Mouse (Mus musculus): ENCODE measurements around the gene Gdf7.

The Gdf7 gene

DNA sequence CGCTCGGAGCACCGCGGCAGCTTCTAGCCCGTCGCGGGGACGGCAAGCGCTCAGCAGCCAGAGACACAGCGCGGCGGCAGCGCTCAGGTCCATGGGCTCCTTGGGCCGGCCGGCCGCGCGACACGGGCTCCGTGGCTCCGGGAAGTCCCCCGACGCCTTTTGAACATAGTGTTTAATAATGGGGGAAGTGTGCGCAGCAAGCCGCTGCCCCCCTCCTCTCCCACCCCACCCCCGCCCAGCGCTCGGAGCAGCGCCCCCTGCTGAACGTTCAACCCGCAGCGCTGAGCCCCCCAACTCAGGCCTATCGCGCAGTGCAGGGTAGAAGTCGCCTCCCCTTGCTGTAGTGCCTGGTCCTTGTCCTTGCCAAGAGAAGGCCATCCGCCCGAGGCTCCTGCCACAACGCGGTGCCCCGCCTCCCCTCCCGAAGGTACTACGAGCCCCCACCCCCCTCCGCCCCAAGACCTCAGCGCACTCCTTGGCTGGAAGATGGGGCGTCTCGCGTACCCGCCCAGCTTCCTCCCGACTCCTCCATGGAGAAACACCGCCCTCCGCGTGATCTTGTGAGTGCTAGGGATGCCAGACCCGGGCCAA is at the start of gene Gdf7:
Gdf7 (minus strand) TSS at position 114 of the 591 bp plus-strand sequence.
- no peak for DNase-seq (ENCODE audit: extremely low read depth, low read depth)

DNA sequence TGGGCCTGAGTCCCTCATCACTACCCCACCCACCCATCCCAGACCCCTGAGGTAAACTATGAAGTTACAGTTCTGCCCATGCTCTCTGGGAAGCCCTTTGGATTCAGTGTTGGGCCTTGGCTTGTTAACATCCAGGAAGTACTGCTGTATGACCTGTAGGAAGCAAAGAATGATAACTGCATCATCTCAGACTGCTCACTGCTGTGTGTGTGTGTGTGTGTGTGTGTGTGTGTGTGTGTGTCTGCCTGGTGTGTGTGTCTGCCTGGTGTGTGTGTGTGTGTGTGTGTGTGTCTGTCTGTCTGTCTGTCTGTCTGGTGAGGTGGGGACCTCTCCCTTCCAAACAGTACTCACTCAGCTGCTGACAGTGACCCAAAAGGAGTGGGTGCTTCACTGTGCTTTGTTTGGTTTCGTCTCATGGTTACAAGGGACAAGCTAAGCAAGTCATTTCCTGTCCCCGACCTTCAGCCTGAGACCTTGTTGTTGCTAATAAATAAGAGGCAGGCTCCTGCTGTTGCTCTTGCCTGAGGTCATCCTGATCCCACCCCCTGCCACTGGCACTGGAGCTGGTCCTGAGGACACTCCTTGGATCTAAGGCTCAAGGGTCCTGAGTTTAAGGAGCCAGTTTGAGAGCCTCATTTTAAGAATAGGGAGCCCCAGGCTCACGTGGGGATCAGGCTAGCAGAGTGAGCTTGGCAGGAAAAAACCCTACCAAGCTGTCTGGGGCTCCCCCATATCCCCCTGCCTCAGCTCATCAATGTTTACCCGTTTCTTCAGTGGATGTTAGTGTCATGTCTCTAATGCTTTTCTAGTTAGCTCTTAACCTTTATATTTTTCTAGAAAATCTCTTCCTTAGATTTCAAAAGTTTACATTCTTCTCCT is 49.5 kb upstream of the Gdf7 start:
- no peak for DNase-seq (ENCODE audit: extremely low read depth, low read depth)

DNA sequence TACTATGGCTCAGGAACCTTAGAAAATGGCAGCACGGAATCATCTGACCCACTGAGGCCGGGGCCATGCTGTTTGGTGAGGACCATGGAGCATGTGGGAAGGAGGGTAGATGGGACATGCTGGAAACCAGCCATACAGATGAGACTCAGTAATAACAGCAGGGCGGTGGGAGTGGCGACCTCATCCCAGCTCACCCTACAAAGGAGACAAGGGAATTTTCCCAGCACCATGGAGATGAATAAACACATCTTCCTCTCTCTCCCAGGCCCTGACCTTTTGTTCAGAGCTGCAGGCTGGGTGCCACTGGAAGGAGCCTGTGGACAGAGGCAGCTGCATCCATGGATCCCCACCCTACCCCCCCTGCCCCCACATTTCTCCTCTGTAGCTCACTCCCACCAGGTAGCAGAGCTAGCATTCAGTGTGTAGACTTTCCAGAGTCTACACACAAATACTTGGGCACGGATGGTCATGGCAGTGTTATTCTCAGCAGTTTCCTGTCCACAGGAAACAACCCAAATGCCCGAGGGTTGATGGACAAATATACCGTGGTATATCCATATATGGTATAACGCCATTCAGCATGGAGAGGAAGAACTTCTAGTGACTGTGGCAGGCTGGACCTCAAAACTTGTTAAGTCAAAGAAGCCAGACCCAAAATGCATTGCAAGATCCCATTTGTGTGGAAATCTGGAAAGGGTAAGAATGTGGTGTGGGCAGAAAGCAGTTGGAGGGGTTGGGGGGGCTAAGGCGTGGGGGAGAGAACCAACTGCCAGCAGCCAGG is 47.2 kb upstream of the Gdf7 start:
- DNase-seq (ENCODE audit: extremely low read depth, low read depth): no peak

DNA sequence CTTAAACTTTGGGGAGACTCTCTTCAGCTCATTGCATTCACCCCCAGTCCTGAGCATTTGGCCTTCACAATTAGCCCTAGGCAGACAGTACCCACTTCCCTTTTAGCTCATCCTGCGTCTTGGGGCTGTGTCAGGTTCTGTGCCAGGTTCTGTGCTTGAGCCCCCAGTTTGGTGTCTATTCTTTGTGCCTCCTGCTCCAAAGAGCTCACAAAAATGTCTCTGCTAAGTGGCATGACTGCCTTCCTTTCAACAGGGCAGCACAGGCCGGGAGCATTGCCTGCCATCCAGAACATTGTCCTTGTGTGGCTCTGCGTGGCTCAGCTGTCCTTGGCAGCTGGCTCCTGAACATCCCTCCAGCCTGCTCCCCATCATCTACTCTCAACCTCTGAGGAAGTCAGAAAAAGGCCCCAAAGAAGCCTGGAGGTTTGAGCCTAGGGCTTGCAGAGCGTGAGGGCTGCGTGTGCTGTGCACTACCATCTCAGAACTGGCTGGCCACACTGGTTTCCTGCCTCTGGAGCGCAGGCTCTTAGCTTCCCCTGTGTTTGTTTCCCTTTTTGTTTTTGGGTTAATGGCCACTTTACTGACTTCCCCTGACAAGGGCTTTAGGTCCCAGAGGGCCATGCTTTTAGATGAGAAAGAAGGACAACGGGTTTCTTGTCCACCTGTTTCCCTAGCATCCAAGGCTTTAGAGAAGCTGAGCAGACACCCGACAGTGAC is 46.1 kb upstream of the Gdf7 start:
- no peak for DNase-seq (ENCODE audit: extremely low read depth, low read depth)

DNA sequence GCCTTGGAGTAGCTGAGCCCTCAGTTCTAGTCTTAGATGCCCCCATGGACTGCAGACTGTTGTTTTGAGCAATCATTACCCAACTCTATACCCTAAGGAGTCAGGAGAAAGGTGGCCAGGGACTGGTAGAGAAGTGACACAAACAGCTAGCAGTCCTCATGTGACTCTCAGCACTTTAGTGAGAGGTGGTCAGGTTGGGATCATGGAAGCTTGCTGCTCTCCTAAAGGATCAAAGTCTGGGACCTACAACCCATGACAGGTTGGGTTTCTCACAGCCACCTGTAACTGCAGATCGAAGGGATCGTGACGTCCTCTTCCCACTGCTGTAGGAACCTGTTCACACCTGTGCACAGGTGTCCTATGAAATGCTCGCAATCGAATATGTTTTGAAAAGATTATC is 43.8 kb upstream of the Gdf7 start:
- DNase-seq (ENCODE audit: extremely low read depth, low read depth): no peak

DNA sequence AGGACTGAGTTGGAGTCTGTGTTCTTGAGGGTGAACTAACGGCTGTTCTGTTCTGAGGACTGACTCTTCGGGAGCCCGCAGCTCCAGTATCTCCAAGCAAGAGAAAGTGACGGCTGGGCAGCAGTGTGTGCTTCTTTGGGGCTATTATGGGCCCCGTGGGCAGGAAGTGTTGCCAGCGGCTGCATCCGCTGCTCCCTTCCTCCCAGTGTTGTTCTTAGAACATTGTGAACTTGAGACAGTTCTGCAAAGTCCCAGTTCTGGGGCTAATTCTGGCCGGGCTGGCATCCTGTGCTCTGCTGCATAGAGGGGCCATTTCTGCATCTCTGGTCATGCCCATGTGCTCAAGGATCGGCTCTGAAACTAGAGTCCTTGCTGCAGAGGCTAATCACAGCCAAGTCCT is 43.1 kb upstream of the Gdf7 start:
- no peak for DNase-seq (ENCODE audit: extremely low read depth, low read depth)

DNA sequence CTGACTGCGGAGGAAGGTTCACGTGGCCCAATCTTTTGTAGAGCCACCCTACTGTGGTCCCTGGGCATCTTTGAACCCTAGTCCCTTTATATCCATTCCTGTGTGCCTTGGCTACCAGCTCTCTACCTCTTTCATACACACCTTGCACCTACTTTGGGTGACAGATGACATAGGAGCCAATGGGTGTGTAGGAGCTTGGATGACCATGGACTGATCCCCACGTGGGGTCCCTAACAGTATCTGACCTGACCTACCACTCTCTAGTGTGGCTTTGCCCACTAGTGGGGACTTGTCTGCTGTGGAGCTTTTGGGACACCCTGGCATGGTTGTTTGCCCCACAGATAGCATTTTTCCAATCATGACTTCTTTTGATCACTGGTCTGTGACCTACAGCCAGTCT is 41.6 kb upstream of the Gdf7 start:
- DNase-seq (ENCODE audit: extremely low read depth, low read depth): no peak

DNA sequence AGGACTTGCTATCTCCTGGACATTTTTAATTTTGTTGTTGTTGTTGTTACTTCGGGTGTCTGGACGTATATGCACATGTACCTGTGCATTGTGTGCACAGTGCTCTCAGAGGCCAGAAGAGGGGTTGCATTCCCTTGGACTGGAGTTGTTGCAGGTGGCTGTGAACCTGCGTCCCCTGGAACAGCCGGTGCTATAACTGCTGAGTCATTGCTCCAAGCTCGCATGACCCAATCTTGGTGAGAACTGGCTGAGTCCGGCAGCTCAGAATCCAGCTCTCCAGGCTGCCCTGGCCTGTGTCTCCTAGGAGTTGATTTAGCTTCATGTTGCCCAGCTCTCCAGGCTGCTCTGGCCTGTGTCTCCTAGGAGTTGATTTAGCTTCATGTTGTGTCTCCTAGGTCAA is 39.3 kb upstream of the Gdf7 start:
- DNase-seq (ENCODE audit: extremely low read depth, low read depth): no peak

DNA sequence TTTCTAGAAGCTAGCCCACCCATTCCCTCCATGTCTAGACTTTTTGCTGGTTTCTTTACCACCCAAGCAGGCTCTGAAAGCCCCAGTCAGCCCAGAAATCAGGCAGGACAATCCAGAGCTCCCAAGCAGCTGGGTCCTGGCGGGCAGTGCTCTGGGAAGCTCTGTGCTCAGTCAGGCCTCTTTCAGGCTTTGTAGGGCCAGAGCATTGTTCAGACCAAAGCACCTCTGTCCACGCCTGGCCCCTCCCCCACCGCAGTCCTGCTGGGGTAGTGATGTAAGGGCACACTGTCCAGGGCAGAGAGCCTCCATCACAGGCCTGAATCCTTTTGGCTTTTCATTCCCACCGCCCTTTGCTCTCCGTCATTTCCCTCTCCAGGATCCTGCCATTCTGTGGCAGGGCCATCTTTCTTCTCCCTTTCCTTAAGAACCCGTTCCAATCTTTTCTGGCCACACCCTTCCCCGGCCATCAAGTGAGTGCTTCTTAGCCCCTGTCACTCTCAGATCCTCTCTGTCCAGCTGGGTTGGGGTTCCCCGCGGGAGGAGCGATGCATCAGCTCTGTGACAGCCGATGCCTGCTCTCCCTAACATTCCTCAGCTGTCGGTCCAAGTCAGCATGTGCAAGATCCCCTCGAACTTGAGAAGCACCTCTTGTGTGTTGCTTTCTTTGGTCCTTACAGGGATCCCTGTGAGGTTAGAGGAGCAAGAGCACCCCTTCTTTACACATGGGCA is 38.0 kb upstream of the Gdf7 start:
- no peak for DNase-seq (ENCODE audit: extremely low read depth, low read depth)

DNA sequence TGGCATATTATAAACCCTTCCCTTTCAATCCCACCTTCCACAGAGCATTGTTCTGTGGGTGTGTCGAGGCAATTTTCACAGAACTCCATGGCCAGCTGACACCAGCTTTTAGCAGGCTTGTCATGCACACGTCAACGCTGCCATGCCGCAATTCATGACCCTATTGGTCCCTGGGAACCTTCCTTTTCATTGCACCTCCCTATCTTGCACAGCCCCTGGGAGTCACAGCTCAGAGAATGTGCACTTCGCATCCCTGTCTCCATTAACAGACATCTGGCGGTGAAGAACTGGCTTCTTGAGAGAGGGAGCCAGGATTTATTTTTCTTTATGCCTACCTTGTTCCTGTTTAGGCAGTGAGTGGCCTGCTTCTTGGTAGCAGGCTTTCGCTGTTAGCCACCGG is 37.2 kb upstream of the Gdf7 start:
- DNase-seq (ENCODE audit: extremely low read depth, low read depth): no peak

DNA sequence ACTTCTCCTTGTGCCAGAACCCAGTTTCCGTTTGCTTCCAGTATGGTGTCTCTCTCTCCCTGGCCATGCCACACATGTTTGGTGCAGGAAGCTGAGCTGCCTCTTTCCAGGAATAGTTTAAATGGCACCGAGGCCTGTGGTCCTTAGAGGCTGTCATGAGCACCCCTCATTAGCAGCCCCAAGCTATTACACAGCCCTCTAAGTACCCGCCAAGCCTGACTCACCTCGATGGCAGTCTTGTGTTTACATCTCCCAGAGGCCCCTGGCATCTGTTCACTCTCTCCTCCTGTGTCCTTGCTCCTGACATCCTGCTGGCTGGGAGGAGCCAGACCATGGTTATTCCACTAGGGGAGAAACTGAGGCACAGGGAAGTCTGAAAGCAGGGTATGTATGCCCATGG is 36.7 kb upstream of the Gdf7 start:
- no peak for DNase-seq (ENCODE audit: extremely low read depth, low read depth)

DNA sequence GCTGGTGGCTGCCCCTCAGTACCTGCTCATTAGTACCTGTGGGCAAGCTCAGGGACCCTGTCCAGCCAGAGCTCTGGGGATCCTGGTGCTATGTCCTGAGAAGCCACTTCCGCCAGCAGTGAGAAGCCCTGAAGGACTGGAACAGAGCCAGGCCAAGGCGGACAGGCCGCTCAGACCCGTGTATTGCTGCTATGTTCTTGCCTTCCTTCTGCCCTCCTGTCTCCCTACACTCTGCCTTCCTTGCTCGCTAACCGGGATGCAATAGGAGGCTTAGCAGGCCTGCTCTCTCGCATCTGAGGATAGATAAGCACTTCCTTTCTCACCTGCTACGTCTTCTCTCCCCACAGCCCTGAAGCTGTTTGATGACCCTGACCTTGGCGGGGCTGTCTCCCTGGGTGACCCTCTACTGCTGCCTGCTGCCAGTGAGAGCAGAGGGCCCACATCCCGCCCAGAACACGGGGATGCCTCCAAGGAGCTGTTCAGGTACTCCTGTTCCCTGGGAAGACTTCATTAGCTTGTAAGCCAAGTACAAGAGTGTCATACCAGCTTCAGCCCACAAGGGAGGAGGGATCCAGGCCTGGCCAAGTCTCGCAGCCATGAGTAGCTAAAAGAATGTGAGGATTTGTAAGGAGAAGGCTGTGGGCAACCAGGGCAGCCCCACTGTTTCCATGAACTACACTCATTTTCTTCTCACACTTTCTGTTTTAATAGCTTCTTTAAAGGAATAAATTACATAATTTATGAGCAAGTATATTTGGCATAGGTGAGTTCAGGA is 35.7 kb upstream of the Gdf7 start:
- DNase-seq (ENCODE audit: extremely low read depth, low read depth): no peak

DNA sequence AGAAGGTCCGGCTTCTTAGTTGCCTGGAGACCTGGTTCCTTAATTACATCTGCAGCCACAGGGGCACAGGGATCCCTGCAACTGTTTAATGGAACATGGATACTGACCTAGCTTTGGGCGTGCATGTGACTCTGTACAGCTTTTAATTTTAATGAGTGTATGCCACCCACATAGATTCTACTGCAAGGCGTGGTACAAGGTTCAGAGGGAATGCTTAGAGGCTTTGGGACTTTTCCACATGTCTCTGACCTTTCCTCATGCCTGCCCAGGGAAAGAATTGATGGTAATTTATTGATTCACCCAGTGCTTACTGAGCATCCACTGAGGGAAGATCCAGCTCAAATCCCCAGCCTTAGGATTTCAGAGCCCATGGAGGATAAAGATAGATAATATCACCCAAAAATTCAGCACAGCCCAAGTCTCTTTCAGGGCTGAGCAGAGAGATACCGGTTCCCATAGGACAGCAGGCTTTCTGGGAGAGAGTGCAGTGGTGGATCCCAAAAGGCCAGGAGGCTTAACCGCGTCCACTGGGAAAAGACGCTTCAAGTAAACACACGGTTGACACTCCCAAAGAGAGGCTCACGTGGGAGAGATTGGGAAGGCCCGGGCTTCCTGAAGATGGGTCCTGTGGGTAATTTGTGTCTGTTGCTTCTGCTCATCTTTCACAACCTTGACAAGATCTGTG is 35.0 kb upstream of the Gdf7 start:
- DNase-seq (ENCODE audit: extremely low read depth, low read depth): no peak

DNA sequence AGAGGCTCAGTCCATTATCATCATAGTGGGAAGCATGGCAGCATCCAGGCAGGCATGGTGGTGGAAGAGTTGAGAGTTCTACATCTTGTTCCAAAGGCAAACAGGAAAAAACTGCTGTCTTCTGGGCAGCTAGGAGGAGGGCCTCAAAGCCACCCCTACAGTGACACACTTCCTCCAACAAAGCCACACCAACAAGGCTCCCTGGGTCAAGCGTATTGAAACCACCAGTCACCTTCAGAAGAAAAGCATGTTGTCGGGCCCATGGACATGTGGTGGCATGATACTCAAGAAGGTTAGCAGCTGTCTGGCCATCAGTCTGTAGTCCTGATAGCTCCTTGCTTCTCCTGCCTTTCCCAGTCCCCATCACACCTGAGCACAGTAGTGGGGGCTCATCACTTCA is 33.7 kb upstream of the Gdf7 start:
- no peak for DNase-seq (ENCODE audit: extremely low read depth, low read depth)

DNA sequence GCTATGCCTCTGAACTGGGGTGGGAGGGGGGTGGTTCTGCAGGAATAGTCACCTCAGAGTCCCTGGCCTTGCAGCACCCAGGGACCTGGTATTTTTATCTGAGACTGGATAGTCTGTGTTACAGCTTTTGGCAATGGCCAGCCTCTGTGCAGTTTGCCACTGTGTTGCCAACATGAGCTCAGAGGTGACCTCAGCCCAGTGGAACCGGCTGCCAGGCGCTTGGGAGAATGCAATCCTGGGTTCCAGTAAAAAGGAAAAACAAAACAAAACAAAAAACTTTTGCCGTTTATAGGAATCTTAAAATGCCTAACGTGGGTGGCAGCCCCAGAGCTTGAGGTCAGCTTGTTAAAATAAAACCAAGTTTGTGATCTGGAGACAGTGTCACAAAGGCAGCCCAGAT is 32.5 kb upstream of the Gdf7 start:
- no peak for DNase-seq (ENCODE audit: extremely low read depth, low read depth)

DNA sequence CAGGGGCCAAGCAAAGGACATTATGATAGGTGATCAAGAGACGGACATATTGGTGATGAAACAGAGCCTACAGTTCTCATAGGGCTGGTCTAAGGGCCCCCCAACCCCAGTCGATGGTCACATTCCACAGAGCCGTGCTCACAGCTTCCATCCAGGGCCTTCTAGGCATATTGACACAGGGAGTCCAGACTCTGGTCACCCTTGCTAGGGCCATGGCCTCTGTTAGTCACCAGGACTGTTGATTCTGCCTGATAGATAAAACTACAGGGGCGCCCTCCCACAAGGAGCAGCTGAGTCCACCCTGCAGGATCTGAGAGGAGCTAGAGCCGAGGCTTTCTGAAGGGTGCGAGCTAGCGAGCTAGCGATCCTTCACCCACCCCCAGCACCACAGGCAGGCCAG is 31.9 kb upstream of the Gdf7 start:
- DNase-seq (ENCODE audit: extremely low read depth, low read depth): no peak

DNA sequence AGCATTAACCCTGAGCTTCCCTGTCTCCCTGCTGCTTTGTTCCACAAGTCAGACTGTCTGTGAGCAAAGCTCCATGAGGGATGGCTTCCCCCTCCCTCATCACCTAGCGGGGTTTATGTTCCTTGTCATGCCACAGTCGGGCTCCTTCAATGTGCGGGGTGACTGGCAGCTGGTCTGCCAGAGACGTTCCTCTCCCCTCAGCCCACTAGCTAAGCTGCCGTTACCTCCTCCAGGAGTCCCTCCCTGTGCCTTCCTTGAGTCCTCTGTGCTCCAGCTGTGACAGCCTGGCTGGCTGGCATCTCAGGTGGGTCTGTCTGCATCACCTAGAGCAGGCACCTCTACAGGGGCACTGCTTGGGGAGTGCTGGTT is 30.4 kb upstream of the Gdf7 start:
- no peak for DNase-seq (ENCODE audit: extremely low read depth, low read depth)

DNA sequence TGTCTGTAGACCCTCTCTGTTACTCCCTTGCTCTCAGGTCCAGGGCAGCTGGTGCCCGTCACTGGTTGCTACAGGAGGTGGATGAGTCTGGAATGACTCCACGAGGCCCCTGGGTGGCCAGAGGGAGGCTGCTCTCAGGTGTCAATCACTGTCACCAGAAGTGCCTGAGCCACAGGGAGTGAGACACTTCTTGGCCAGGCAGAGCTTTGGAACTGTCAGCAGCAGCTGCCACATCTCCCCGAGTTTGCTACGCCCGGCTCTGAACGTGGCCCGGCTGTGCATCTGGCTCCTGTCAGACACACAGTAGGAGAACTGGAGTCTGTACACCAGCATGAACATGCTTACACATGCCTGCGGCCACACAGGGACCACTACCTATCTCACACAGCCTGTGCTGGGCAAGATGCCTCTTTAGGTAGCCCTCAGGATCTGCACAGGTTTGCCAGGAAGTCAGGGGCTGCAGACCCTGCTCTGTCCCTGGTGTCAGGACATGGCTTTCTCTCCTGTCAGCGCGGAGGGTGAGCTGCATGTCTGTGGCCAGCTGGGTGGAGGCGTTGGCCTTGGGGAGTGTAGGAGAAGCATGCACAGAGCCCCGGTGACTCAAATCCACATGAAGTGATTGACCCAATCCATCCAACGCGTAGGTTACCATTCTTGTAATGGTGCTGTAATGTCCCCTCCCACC is 29.9 kb upstream of the Gdf7 start:
- DNase-seq (ENCODE audit: extremely low read depth, low read depth): no peak

DNA sequence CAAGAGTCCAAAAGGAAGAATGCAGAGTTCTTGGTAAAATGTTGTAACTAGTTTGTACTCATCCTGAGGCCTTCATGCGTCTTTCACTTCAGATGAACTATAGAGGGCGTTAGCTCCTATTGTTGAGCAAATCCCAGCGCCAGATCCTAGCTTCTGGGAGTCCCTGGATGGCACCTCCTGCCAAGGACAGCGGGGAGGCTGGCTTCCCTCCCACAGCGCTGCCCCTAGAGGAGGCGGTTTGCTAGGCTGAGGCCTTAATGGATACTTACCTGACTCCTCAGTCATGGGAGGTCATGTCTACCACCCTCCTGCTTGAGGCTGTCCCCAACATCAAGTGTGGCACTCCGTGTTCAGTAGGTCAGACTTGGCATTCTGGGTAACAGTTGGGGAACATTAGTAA is 27.5 kb upstream of the Gdf7 start:
- no peak for DNase-seq (ENCODE audit: extremely low read depth, low read depth)

Measured in MEL-GATA-1-ER (cell line).